Mouse (Mus musculus) kidney, embryonic 15.5 days (tissue): ENCODE measurements around the gene Nid1. TPM values are rescaled to one million over a fixed set of nuclear protein-coding genes. Genes with fewer than 3 reads are reported as not detected.

Experiments used
- ATAC-seq: fragments of 200-750 bp; cut with Nextera tagmentation; replicated peaks from 2 replicates; pipeline ENCODE4 v1.8.0; 2017; ENCODE audit warnings: moderate TSS enrichment; ENCODE audit not compliant: low FRiP score
- H3K27ac ChIP-seq: fragments of 300-500 bp; sonication (generic); 2 replicates; pipeline ENCODE4 v1.5.1; 2015; ENCODE audit warnings: mild to moderate bottlenecking, inconsistent platforms
- H3K27me3 ChIP-seq: fragments of 300-500 bp; sonication (generic); 2 replicates; pipeline ENCODE4 v1.6.1; 2015; ENCODE audit warnings: inconsistent platforms
- H3K36me3 ChIP-seq: fragments of 300-500 bp; sonication (generic); 2 replicates; pipeline ENCODE4 v1.6.1; 2015; ENCODE audit warnings: inconsistent platforms
- H3K4me1 ChIP-seq: fragments of 300-500 bp; sonication (generic); 2 replicates; pipeline ENCODE4 v1.6.1; 2015; ENCODE audit warnings: inconsistent platforms
- H3K4me2 ChIP-seq: fragments of 300-500 bp; sonication (generic); 2 replicates; pipeline ENCODE4 v1.6.1; 2015; ENCODE audit warnings: moderate library complexity, mild to moderate bottlenecking, inconsistent platforms
- H3K4me3 ChIP-seq: fragments of 300-500 bp; sonication (generic); replicated peaks from 2 replicates; pipeline ENCODE4 v1.5.1; 2015; ENCODE audit warnings: mild to moderate bottlenecking, inconsistent platforms
- H3K9ac ChIP-seq: fragments of 300-500 bp; sonication (generic); 2 replicates; pipeline ENCODE4 v1.6.1; 2015; ENCODE audit warnings: mild to moderate bottlenecking, inconsistent platforms
- H3K9me3 ChIP-seq: fragments of 300-500 bp; sonication (generic); replicated peaks from 2 replicates; pipeline ENCODE4 v1.6.1; 2016; ENCODE audit warnings: inconsistent platforms
- WGBS: fragments of 180-500 bp; shearing (Covaris S2); methylation state at CpG from one replicate; pipeline ENCODE4 v1.1.7; 2015; ENCODE audit warnings: mixed read lengths; 5-methylcytosine and 5-hydroxymethylcytosine counted together
- polyA plus RNA-seq: library from polyadenylated mRNA; unstranded; fragments of >200 nt; fragmentation: Nextera tagmentation; extraction: Ambion mirVana; gene quantifications from 2 replicates; pipeline ENCODE4 v1.2.1, GENCODE M21; 2015

Nid1 gene
- polyA plus RNA-seq, 1 experiment from 2014 or later = 104 TPM

- ATAC-seq = no peak
- Histone ChIP-seq H3K4me1 (no peaks in the 10 kb centered on the region), H3K4me3 (no peak overlapping the region), H3K9ac (no peak overlapping the region), H3K36me3 (no peaks in the 10 kb centered on the region), H3K27me3 (no peaks in the 10 kb centered on the region), H3K9me3 (no peaks in the 10 kb centered on the region), H3K4me2 (no peak overlapping the region), H3K27ac (no peak overlapping the region)
- WGBS = 72% methylated on average over 2 of the region's 2 CpGs
Measured at GRCm38 (mm10) chr13:13558251-13558650, 120.9 kb downstream of the Nid1 start.

- Histone ChIP-seq H3K27me3 (no peaks in the 10 kb centered on the region), H3K36me3 (no peaks in the 10 kb centered on the region), H3K27ac (no peak overlapping the region), H3K4me2 (no peak overlapping the region), H3K4me1 (no peaks in the 10 kb centered on the region), H3K9ac (no peak overlapping the region), H3K9me3 (no peaks in the 10 kb centered on the region), H3K4me3 (no peak overlapping the region)
- 73% methylated on average over 5 of the region's 5 CpGs for WGBS
- no peak for ATAC-seq
Measured at GRCm38 (mm10) chr13:13558900-13559299, 121.5 kb downstream of the Nid1 start.

Other genes starting within 250 kb of the Nid1 start
- 17.4 and 22.4 TPM in 2 replicates for gene Gpr137b, start 43.5 kb upstream of the Nid1 start, polyA plus RNA-seq
- gene Lyst, start 152.8 kb downstream of the Nid1 start, polyA plus RNA-seq = 4.2 and 6.3 TPM in 2 replicates